Mouse (Mus musculus) spleen, adult 2 months (tissue): ENCODE data around the gene Spout1. TPM values are rescaled to one million over a fixed set of nuclear protein-coding genes. Genes with fewer than 3 reads are reported as not detected.
A peak's percentile ranks its signal among the peaks of the same experiment; 100 is the strongest.
"Not testable (repeated sequence)": the region's sequence is repeated elsewhere in the genome, so short reads cannot be mapped to it uniquely, and the experiment has no call there.

Experiments
- DNase-seq, 2 experiments: peaks; one replicate each; pipeline versions ENCODE4 v3.0.0 to v3.0.0-alpha.2; 2012 to 2021; ENCODE audit warnings: low spot score in 2 of 2, low read depth in 1 of 2
- H3K27ac ChIP-seq: fragments of 200-500 bp; 2 replicates; pipeline ENCODE4 v1.5.1; 2012; ENCODE audit warnings: low read length, inconsistent platforms; ENCODE audit not compliant: insufficient read depth
- H3K27me3 ChIP-seq: fragments of 200-500 bp; 2 replicates; pipeline ENCODE4 v1.6.1; 2012; ENCODE audit warnings: mild to moderate bottlenecking, moderate library complexity, low read length, inconsistent platforms; ENCODE audit not compliant: control insufficient read depth, insufficient read depth
- H3K36me3 ChIP-seq: fragments of 200-500 bp; 2 replicates; pipeline ENCODE4 v1.6.1; 2012; ENCODE audit warnings: mild to moderate bottlenecking, low read length, inconsistent platforms; ENCODE audit not compliant: control insufficient read depth, insufficient read depth
- H3K4me1 ChIP-seq: fragments of 200-500 bp; 2 replicates; pipeline ENCODE4 v1.6.1; 2011; ENCODE audit warnings: inconsistent platforms; ENCODE audit not compliant: control insufficient read depth, insufficient read depth, insufficient read length
- H3K4me3 ChIP-seq: fragments of 200-500 bp; 2 replicates; pipeline ENCODE4 v1.5.1; 2011; ENCODE audit warnings: mild to moderate bottlenecking, inconsistent platforms; ENCODE audit not compliant: insufficient read depth, insufficient read length; ENCODE audit errors: extremely low read depth
- CTCF ChIP-seq: fragments of 200-500 bp; IDR thresholded peaks from 2 replicates; pipeline ENCODE4 v1.5.1; 2011; ENCODE audit warnings: mild to moderate bottlenecking, inconsistent platforms; ENCODE audit not compliant: insufficient read depth, insufficient read length, insufficient replicate concordance; ENCODE audit errors: extremely low read depth
- POLR2A ChIP-seq: fragments of 200-500 bp; IDR thresholded peaks from 2 replicates; pipeline ENCODE4 v1.6.1; 2011; ENCODE audit warnings: low read depth, low read length, inconsistent platforms
- WGBS: fragments of 180-500 bp; shearing (Covaris S2); methylation state at CpG from one replicate; pipeline ENCODE4 v1.1.7; 2018; 5-methylcytosine and 5-hydroxymethylcytosine counted together
- polyA plus RNA-seq: library from polyadenylated mRNA; depleted of rRNA; stranded (reverse); fragments of >200 nt; gene quantifications from 2 replicates; pipeline ENCODE4 v1.2.3, GENCODE M21; 2012; rRNA removed

Gene Spout1
- polyA plus RNA-seq, 1 experiment: 19.1 TPM

GRCm38 (mm10) chr2:30132801-30133612, 45.3 kb downstream of the Spout1 start:
- TF ChIP-seq POLR2A: no peak
- no peak for TF ChIP-seq CTCF
- Histone ChIP-seq H3K27me3 (no peaks in the 10 kb centered on the region), H3K27ac (peak overlapping the region; percentile 75), H3K36me3 (peaks cover 9% of the 10 kb centered on the region), H3K4me3 (peak overlapping the region; percentile 89), H3K4me1 (peaks cover 8% of the 10 kb centered on the region; the same call in 1 of the 2 replicates)
- no peak for DNase-seq
- 41% methylated on average over 16 of the region's 16 CpGs for WGBS

- not testable (repeated sequence) for H3K27ac ChIP-seq, H3K36me3 ChIP-seq, H3K4me3 ChIP-seq, H3K27me3 ChIP-seq, DNase-seq, H3K4me1 ChIP-seq
- 41% methylated on average over 5 of the region's 5 CpGs for WGBS
Measured at GRCm38 (mm10) chr2:30131240-30131639, 47.0 kb downstream of the Spout1 start.

- WGBS: 86% methylated on average over 4 of the region's 4 CpGs
- H3K27me3 ChIP-seq: no peaks in the 10 kb centered on the region
- no peak for DNase-seq
- no peaks in the 10 kb centered on the region for H3K36me3 ChIP-seq
- no peak overlapping the region for H3K4me3 ChIP-seq
- H3K4me1 ChIP-seq: peaks cover 9% of the 10 kb centered on the region; the same call in 1 of the 2 replicates
- no peak for TF ChIP-seq CTCF
- no peak overlapping the region for H3K27ac ChIP-seq
Measured at GRCm38 (mm10) chr2:30130156-30130555, 48.1 kb downstream of the Spout1 start.

GRCm38 (mm10) chr2:30128789-30129188, 49.5 kb downstream of the Spout1 start:
- no peak overlapping the region for H3K27ac ChIP-seq
- H3K36me3 ChIP-seq: no peaks in the 10 kb centered on the region
- 38% methylated on average over 2 of the region's 2 CpGs for whole genome bisulfite sequencing
- H3K4me3 ChIP-seq: no peak overlapping the region
- TF ChIP-seq CTCF (no peak), POLR2A (no peak)
- no peaks in the 10 kb centered on the region for H3K27me3 ChIP-seq
- H3K4me1 ChIP-seq: peaks cover 6% of the 10 kb centered on the region; the same call in 1 of the 2 replicates
- DNase-seq: peak in 1 of 2 experiments; percentile 29

GRCm38 (mm10) chr2:30124472-30125274, 53.6 kb downstream of the Spout1 start, which contains the start of gene Zer1:
Gene Zer1, minus strand, starts transcription at chr2:30124585.
- Histone ChIP-seq H3K27me3 (no peaks in the 10 kb centered on the region), H3K4me3 (peak within 1 kb of the TSS; percentile 86), H3K4me1 (peaks cover 14% of the 10 kb centered on the region; the same call in 1 of the 2 replicates), H3K36me3 (no peaks in the 10 kb centered on the region), H3K27ac (peak within 1 kb of the TSS; percentile 90)
- TF ChIP-seq CTCF (no peak), POLR2A (peak; percentile 79)
- peak; percentile 76 to 91 for DNase-seq
- WGBS: 11% methylated on average over 29 of the region's 31 CpGs

GRCm38 (mm10) chr2:30123729-30124471, 54.4 kb downstream of the Spout1 start:
- peak in 1 of 2 experiments; percentile 21 for DNase-seq
- WGBS: 2% methylated on average over 44 of the region's 44 CpGs

More at GRCm38 (mm10) chr2:30123729-30124471, 54.4 kb downstream of the Spout1 start:
- TF ChIP-seq POLR2A: no peak
- TF ChIP-seq CTCF: no peak
- H3K4me3 ChIP-seq: peak overlapping the region; percentile 86
- H3K27me3 ChIP-seq: no peaks in the 10 kb centered on the region
- H3K4me1 ChIP-seq: peaks cover 17% of the 10 kb centered on the region; the same call in 1 of the 2 replicates
- H3K36me3 ChIP-seq: no peaks in the 10 kb centered on the region
- H3K27ac ChIP-seq: peak overlapping the region; percentile 90

Other genes starting within 250 kb of the Spout1 start
- gene Gle1, start 243.0 kb downstream of the Spout1 start, polyA plus RNA-seq: 14.5 and 16.4 TPM in 2 replicates
- gene Sptan1, start 212.9 kb downstream of the Spout1 start, polyA plus RNA-seq: 98.5 and 101 TPM in 2 replicates
- gene Wdr34, start 129.6 kb downstream of the Spout1 start, polyA plus RNA-seq: 7.6 and 12.3 TPM in 2 replicates
- 42.2 and 55.0 TPM in 2 replicates for gene Set, start 121.1 kb downstream of the Spout1 start, polyA plus RNA-seq
- gene Pkn3, start 100.8 kb downstream of the Spout1 start, polyA plus RNA-seq: 4.6 and 4.9 TPM in 2 replicates
- gene Zdhhc12, start 84.8 kb downstream of the Spout1 start, polyA plus RNA-seq: 56.2 and 92.3 TPM in 2 replicates
- 59.0 and 78.3 TPM in 2 replicates for gene Zer1, start 53.9 kb downstream of the Spout1 start, polyA plus RNA-seq
- gene Tbc1d13, start 44.7 kb downstream of the Spout1 start, polyA plus RNA-seq: 48.5 and 50.9 TPM in 2 replicates
- 19.4 and 33.0 TPM in 2 replicates for gene Endog, start 7.0 kb downstream of the Spout1 start, polyA plus RNA-seq
- 9.7 and 11.5 TPM in 2 replicates for gene Kyat1, start 27.4 kb upstream of the Spout1 start, polyA plus RNA-seq
- 22.1 and 25.6 TPM in 2 replicates for gene Lrrc8a, start 59.3 kb upstream of the Spout1 start, polyA plus RNA-seq
- 6.0 and 9.6 TPM in 2 replicates for gene Gm28035, start 62.1 kb upstream of the Spout1 start, polyA plus RNA-seq
- gene Phyhd1, start 87.7 kb upstream of the Spout1 start, polyA plus RNA-seq: 18.1 and 24.1 TPM in 2 replicates
- gene Gm28038, start 102.6 kb upstream of the Spout1 start, polyA plus RNA-seq: not detected in 2 replicates
- gene Dolk, start 107.9 kb upstream of the Spout1 start, polyA plus RNA-seq: 11.0 and 11.6 TPM in 2 replicates
- gene Nup188, start 107.9 kb upstream of the Spout1 start, polyA plus RNA-seq: 32.4 and 45.2 TPM in 2 replicates
- gene Sh3glb2, start 180.9 kb upstream of the Spout1 start, polyA plus RNA-seq: 92.3 and 114 TPM in 2 replicates
- 11.1 and 11.7 TPM in 2 replicates for gene Miga2, start 185.8 kb upstream of the Spout1 start, polyA plus RNA-seq
- 31.9 and 48.2 TPM in 2 replicates for gene Dolpp1, start 213.8 kb upstream of the Spout1 start, polyA plus RNA-seq
- 53.9 and 55.2 TPM in 2 replicates for gene Crat, start 237.4 kb upstream of the Spout1 start, polyA plus RNA-seq
- 136 and 152 TPM in 2 replicates for gene Ptpa, start 237.6 kb upstream of the Spout1 start, polyA plus RNA-seq